Mouse (Mus musculus): Measurements from ENCODE around the gene Adcy10. TPM values are rescaled to one million over a fixed set of nuclear protein-coding genes. Genes with fewer than 3 reads are reported as not detected.

Adcy10 gene
- polyA plus RNA-seq (2014; fragmentation: Nextera tagmentation; extraction: Ambion mirVana): 0.05 and 0.13 TPM in 2 replicates

- Histone ChIP-seq H3K36me3 (ENCODE audit: control insufficient read depth, insufficient read depth, low read length) (no peaks in the 10 kb centered on the region), H3K9ac (ENCODE audit: low read length) (no peak within 1 kb of the TSS), H3K4me2 (ENCODE audit: low read depth, low read length, severe bottlenecking) (no peak within 1 kb of the TSS), H3K9me3 (ENCODE audit: control insufficient read depth, low read length) (no peaks in the 10 kb centered on the region), H3K27me3 (ENCODE audit: control insufficient read depth, insufficient read depth, low read length) (no peaks in the 10 kb centered on the region), H3K4me3 (ENCODE audit: low read depth, low read length) (no peak within 1 kb of the TSS), H3K4me1 (replicated peaks; ENCODE audit: control insufficient read depth, insufficient read depth, low read length) (no peaks in the 10 kb centered on the region), H3K27ac (ENCODE audit: low read depth, low read length) (no peak within 1 kb of the TSS)
- no peak for DNase-seq (ENCODE audit: low spot score)
- no peak for ATAC-seq (replicated peaks; ENCODE audit: low FRiP score)
- WGBS: 93% methylated on average over 8 of the region's 8 CpGs
Observed at GRCm38 (mm10) chr1:165484688-165485233, at the start of gene Adcy10. Adcy10 (plus strand) TSS chr1:165485183.

DNA sequence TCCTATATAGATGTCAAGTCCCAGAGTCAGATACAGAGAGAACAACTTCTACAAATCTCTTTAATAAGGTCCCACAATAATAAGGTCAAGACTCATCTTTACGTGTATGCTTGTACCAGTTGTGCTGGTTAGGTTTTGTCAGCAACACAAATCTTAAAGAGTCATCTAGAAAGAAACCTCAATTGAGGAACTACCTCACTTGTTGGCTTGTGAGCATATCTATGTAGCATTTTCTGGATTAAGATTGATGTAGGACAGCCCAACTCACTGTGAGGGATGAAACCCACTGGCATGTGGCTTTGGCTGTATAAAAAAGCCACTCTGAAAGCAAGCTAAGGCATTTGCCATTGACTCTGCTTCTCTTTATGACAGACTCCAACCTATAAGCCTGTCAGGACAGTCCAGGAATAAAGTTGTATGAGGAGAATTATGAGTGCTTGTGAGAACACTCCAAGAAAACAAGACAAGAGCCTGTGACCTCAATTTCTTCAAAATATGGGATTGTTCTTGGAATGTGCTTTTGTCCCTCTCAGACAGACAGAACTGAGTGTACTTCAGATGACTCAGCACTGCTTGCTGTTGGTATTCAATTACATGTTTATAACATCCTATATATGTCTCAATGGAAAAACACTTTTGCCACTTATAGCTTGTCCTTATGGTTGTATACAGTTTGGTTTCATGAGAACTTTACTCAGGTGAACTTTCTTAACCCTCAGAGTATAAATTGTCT lies 46.5 kb upstream of the Adcy10 start:
- Histone ChIP-seq H3K36me3 (ENCODE audit: control insufficient read depth, insufficient read depth, low read length) (no peaks in the 10 kb centered on the region), H3K9me3 (ENCODE audit: control insufficient read depth, low read length) (no peaks in the 10 kb centered on the region; the same call in 1 of the 2 replicates), H3K9ac (ENCODE audit: low read length) (no peak overlapping the region), H3K4me1 (replicated peaks; ENCODE audit: control insufficient read depth, insufficient read depth, low read length) (no peaks in the 10 kb centered on the region), H3K4me3 (ENCODE audit: low read depth, low read length) (no peak overlapping the region), H3K4me2 (ENCODE audit: low read depth, low read length, severe bottlenecking) (no peak overlapping the region), H3K27me3 (ENCODE audit: control insufficient read depth, insufficient read depth, low read length) (no peaks in the 10 kb centered on the region), H3K27ac (ENCODE audit: low read depth, low read length) (no peak overlapping the region)
- DNase-seq (ENCODE audit: low spot score) (no peak), ATAC-seq (replicated peaks; ENCODE audit: low FRiP score) (no peak)
- WGBS: 85% methylated on average over 1 of the region's 1 CpGs

GRCm38 (mm10) chr1:165440788-165441187 lies 44.2 kb upstream of the Adcy10 start:
- ATAC-seq (replicated peaks; ENCODE audit: low FRiP score): 0 out of 2 replicates have a peak, but pooled peaks have one; percentile 2
- no peaks in the 10 kb centered on the region for H3K27me3 ChIP-seq (ENCODE audit: control insufficient read depth, insufficient read depth, low read length)
- DNase-seq (ENCODE audit: low spot score): no peak
- H3K9me3 ChIP-seq (ENCODE audit: control insufficient read depth, low read length): no peaks in the 10 kb centered on the region; the same call in 1 of the 2 replicates
- H3K4me1 ChIP-seq (replicated peaks; ENCODE audit: control insufficient read depth, insufficient read depth, low read length): no peaks in the 10 kb centered on the region
- H3K9ac ChIP-seq (ENCODE audit: low read length): no peak overlapping the region
- H3K4me3 ChIP-seq (ENCODE audit: low read depth, low read length): no peak overlapping the region
- 75% methylated on average over 3 of the region's 3 CpGs for WGBS
- no peak overlapping the region for H3K27ac ChIP-seq (ENCODE audit: low read depth, low read length)
- no peaks in the 10 kb centered on the region for H3K36me3 ChIP-seq (ENCODE audit: control insufficient read depth, insufficient read depth, low read length)
- H3K4me2 ChIP-seq (ENCODE audit: low read depth, low read length, severe bottlenecking): no peak overlapping the region

GRCm38 (mm10) chr1:165441201-165441600 lies 43.8 kb upstream of the Adcy10 start:
- H3K36me3 ChIP-seq (ENCODE audit: control insufficient read depth, insufficient read depth, low read length): no peaks in the 10 kb centered on the region
- no peak overlapping the region for H3K9ac ChIP-seq (ENCODE audit: low read length)
- H3K9me3 ChIP-seq (ENCODE audit: control insufficient read depth, low read length): no peaks in the 10 kb centered on the region; the same call in 1 of the 2 replicates
- no peaks in the 10 kb centered on the region for H3K4me1 ChIP-seq (replicated peaks; ENCODE audit: control insufficient read depth, insufficient read depth, low read length)
- H3K27me3 ChIP-seq (ENCODE audit: control insufficient read depth, insufficient read depth, low read length): no peaks in the 10 kb centered on the region
- no peak overlapping the region for H3K4me2 ChIP-seq (ENCODE audit: low read depth, low read length, severe bottlenecking)
- DNase-seq (ENCODE audit: low spot score) (no peak), ATAC-seq (replicated peaks; ENCODE audit: low FRiP score) (peak; percentile 46; the same call in 1 of the 2 replicates)
- no peak overlapping the region for H3K4me3 ChIP-seq (ENCODE audit: low read depth, low read length)
- no peak overlapping the region for H3K27ac ChIP-seq (ENCODE audit: low read depth, low read length)

- Histone ChIP-seq H3K36me3 (ENCODE audit: control insufficient read depth, insufficient read depth, low read length) (no peaks in the 10 kb centered on the region), H3K27me3 (ENCODE audit: control insufficient read depth, insufficient read depth, low read length) (no peaks in the 10 kb centered on the region), H3K4me3 (ENCODE audit: low read depth, low read length) (no peak overlapping the region), H3K9me3 (ENCODE audit: control insufficient read depth, low read length) (no peaks in the 10 kb centered on the region), H3K9ac (ENCODE audit: low read length) (no peak overlapping the region), H3K4me2 (ENCODE audit: low read depth, low read length, severe bottlenecking) (no peak overlapping the region), H3K27ac (ENCODE audit: low read depth, low read length) (no peak overlapping the region), H3K4me1 (replicated peaks; ENCODE audit: control insufficient read depth, insufficient read depth, low read length) (no peaks in the 10 kb centered on the region)
- ATAC-seq (replicated peaks; ENCODE audit: low FRiP score): no peak
- 91% methylated on average over 3 of the region's 3 CpGs for WGBS
- no peak for DNase-seq (ENCODE audit: low spot score)
Observed at GRCm38 (mm10) chr1:165441719-165442118, 43.3 kb upstream of the Adcy10 start.

DNA sequence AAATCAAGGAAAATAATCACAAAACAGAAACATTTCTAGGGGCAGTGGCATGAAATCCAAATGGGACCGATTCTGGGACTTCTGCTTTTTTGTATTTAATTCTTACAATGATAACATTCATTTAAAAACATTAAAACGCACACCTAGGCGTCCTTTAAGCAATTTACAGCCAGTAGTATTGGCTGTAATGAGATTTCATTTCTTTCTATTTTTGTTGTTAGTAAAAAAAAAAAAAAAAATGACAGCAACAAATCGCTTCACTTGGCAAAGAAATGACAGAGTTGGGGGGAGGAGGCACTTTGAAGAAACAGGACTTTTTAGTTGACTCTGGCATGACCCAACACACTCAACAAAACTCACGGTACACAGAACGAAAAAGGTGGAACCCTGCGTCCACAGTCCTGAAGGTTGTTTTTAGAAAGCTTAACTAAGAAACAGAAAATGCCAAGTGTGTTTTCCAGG lies 25.9 kb upstream of the Adcy10 start:
- H3K27ac ChIP-seq (ENCODE audit: low read depth, low read length): no peak overlapping the region

GRCm38 (mm10) chr1:165459503-165460181 lies 25.3 kb upstream of the Adcy10 start:
- peaks cover 2% of the 10 kb centered on the region; the same call in 1 of the 2 replicates for H3K4me1 ChIP-seq (replicated peaks; ENCODE audit: control insufficient read depth, insufficient read depth, low read length)
- peak overlapping the region; percentile 89 for H3K4me2 ChIP-seq (ENCODE audit: low read depth, low read length, severe bottlenecking)
- no peaks in the 10 kb centered on the region for H3K9me3 ChIP-seq (ENCODE audit: control insufficient read depth, low read length)
- under 1% methylated on average over 57 of the region's 60 CpGs for WGBS
- no peak; the same call in 1 of the 2 replicates for ATAC-seq (replicated peaks; ENCODE audit: low FRiP score)
- DNase-seq (ENCODE audit: low spot score): peak; percentile 77
- no peaks in the 10 kb centered on the region for H3K27me3 ChIP-seq (ENCODE audit: control insufficient read depth, insufficient read depth, low read length)
- no peaks in the 10 kb centered on the region for H3K36me3 ChIP-seq (ENCODE audit: control insufficient read depth, insufficient read depth, low read length)
- H3K27ac ChIP-seq (ENCODE audit: low read depth, low read length): peak overlapping the region; percentile 5; the same call in 1 of the 2 replicates
- H3K9ac ChIP-seq (ENCODE audit: low read length): peak overlapping the region; percentile 58
- H3K4me3 ChIP-seq (ENCODE audit: low read depth, low read length): peak overlapping the region; percentile 86

More for the DNA sequence above, 25.9 kb upstream of the Adcy10 start:
- 24% methylated on average over 7 of the region's 7 CpGs for WGBS
- Histone ChIP-seq H3K27me3 (ENCODE audit: control insufficient read depth, insufficient read depth, low read length) (no peaks in the 10 kb centered on the region), H3K9me3 (ENCODE audit: control insufficient read depth, low read length) (no peaks in the 10 kb centered on the region), H3K9ac (ENCODE audit: low read length) (peak overlapping the region; percentile 58), H3K4me2 (ENCODE audit: low read depth, low read length, severe bottlenecking) (peak overlapping the region; percentile 89), H3K4me3 (ENCODE audit: low read depth, low read length) (peak overlapping the region; percentile 86), H3K36me3 (ENCODE audit: control insufficient read depth, insufficient read depth, low read length) (no peaks in the 10 kb centered on the region), H3K4me1 (replicated peaks; ENCODE audit: control insufficient read depth, insufficient read depth, low read length) (peaks cover 2% of the 10 kb centered on the region; the same call in 1 of the 2 replicates)
- no peak for ATAC-seq (replicated peaks; ENCODE audit: low FRiP score)
- no peak for DNase-seq (ENCODE audit: low spot score)

- Histone ChIP-seq H3K27ac (ENCODE audit: low read depth, low read length) (peak within 1 kb of the TSS; percentile 43), H3K27me3 (ENCODE audit: control insufficient read depth, insufficient read depth, low read length) (no peaks in the 10 kb centered on the region), H3K36me3 (ENCODE audit: control insufficient read depth, insufficient read depth, low read length) (no peaks in the 10 kb centered on the region), H3K9ac (ENCODE audit: low read length) (peak within 1 kb of the TSS; percentile 62), H3K4me3 (ENCODE audit: low read depth, low read length) (peak within 1 kb of the TSS; percentile 86), H3K9me3 (ENCODE audit: control insufficient read depth, low read length) (no peaks in the 10 kb centered on the region), H3K4me1 (replicated peaks; ENCODE audit: control insufficient read depth, insufficient read depth, low read length) (peaks cover 2% of the 10 kb centered on the region; the same call in 1 of the 2 replicates), H3K4me2 (ENCODE audit: low read depth, low read length, severe bottlenecking) (peak within 1 kb of the TSS; percentile 89)
- WGBS: 0% methylated on average over 33 of the region's 37 CpGs
- DNase-seq (ENCODE audit: low spot score) (peak; percentile 100), ATAC-seq (replicated peaks; ENCODE audit: low FRiP score) (peak; percentile 91)
Observed at GRCm38 (mm10) chr1:165460360-165460800, 24.6 kb upstream of the Adcy10 start, which contains the start of the genes Dcaf6 and Mpc2. Dcaf6 (minus strand) TSS chr1:165460475. Mpc2 (plus strand) TSS chr1:165460637.

Data from forebrain, embryonic 11.5 days (tissue).